Mouse (Mus musculus): ENCODE measurements around the gene Gm3411.
"Not testable (repeated sequence)": the region's sequence is repeated elsewhere in the genome, so short reads cannot be mapped to it uniquely, and the experiment has no call there.

Gm3411 gene

GRCm38 (mm10) chr14:6286931-6287715 is at the start of gene Gm3411:
Gm3411 (minus strand) TSS chr14:6287250.
- peak; percentile 5 to 11 for DNase-seq (ENCODE audit: low spot score in 2 of 2)

DNA sequence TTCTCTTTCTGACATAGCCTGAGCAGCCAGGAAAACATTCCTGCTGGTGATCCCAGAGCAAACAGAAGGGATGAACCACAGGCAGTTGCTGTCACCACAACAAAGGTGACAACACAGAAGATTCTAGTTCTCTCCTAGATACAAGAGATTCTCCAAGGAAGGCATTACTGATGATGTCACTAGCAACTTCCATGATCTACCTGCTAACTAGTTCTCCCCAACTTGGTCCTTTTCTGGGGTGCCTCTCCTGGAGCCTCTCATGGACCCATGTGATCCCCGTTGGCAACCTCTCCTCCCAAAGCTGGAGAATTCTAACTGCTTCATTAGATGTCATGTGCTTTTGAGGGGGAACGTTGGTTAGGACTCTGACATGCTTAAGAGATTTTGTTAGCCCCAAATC is 17.7 kb upstream of the Gm3411 start, which contains the start of gene Gm21103:
Gm21103 (minus strand) TSS at position 101 of the 400 bp plus-strand sequence.
- not testable (repeated sequence) for DNase-seq (ENCODE audit: low spot score in 2 of 2)

GRCm38 (mm10) chr14:6219192-6219591 is 67.9 kb downstream of the Gm3411 start, which contains the start of gene Gm21560:
Gm21560 (minus strand) TSS chr14:6219292.
- not testable (repeated sequence) for DNase-seq (ENCODE audit: low spot score in 2 of 2)
